Mouse (Mus musculus) frontal cortex, adult (tissue): ENCODE results near the gene Zc3h8.

Source experiments
- ATAC-seq: cut with Nextera tagmentation; 2 replicates; pipeline ENCODE4 v1.9.2; 2017; ENCODE audit warnings: mild to moderate bottlenecking, moderate library complexity, mixed read lengths; ENCODE audit not compliant: low TSS enrichment

Gene Zc3h8

DNA sequence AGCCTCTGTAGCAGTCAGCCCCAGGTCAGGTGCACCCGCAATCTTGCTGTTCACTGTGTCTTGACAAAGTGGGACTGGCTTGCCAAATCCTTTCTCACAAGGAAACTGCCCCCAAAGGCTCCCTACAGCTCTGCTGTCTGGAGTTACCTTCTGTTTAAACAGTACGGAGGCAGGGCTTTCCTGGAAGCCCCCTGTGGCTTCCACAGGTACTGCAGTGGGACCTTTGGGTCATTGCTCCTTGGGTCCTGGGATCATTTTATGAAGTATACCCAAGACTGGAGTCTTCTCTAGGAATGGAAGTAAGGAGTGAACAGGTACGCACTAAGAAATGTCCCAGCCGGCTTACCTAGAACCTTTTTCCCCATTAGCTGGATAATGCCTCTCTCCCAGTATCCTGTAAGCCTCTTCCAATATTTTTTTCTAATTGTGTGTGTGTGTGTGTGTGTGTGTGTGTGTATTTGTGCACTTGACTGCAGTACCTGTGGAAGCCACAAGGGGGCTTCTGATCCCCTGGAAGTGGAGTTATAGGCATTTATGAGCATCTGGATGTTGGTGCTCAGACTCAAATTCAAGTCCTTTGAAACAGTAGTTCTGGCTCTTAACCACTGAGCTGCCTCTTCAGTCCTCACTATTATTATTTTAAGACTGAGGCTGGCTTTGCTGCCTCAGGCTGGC lies 53.1 kb downstream of the Zc3h8 start:
- no peak for ATAC-seq

DNA sequence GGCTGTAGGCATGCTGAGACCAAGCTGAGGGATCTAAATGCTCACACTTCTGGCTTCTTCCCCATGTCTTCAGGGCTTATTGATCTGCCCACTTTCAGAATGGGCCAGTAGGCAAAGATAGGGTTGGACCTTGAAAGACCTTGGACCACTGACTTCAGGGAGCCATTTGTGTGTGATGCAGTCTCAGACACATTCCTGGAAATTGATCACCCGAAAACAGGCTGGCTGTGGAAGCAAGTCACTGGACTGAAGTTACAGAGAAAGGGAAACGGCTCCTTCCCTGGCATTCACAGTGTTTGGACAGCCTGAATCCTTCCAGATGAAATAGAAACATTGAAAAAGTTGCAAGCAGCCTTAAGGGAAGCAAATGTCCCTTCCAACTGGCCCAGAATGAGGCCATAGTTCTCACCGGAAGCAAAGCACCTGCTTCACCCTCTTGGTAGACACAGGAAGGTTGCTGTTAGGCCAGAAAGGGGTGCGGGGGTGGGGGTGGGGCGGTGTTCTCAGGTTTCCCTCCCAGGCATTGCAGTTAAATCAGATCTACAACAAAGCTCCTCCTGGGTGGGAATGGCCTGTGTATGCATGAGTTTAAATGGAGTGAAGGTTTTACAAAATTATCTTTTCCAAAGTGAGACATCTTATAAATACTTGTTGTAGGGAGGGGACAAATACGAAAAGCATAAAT lies 55.9 kb downstream of the Zc3h8 start:
- no peak for ATAC-seq

DNA sequence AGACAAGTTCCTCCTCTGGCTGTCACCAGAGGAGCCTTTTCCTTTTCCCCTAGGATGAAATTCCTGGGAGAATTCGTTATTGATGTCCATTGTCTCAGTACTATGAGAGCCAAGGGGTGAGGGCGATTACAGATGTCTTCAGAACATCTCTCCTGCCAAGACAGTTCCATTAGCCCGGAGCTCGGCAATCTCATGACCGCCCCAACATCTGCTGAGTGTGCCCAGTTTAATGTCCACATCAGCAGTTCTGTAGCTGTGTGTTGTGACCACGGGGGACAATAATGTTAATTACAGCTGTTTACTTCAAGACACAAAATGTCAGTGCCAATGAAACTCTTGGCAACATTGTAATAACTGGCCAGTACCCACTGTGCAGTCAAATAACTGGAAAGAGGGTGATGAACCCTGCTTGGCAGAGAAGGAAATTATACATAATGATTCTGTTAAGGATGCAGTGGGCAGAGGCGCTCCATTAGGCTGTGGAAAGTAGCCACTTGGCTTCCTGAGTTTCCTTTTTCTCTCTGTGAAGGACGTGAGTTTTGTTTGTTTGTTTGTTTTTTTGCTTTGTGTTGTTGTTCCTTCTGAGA lies 58.6 kb downstream of the Zc3h8 start:
- ATAC-seq: no peak

DNA sequence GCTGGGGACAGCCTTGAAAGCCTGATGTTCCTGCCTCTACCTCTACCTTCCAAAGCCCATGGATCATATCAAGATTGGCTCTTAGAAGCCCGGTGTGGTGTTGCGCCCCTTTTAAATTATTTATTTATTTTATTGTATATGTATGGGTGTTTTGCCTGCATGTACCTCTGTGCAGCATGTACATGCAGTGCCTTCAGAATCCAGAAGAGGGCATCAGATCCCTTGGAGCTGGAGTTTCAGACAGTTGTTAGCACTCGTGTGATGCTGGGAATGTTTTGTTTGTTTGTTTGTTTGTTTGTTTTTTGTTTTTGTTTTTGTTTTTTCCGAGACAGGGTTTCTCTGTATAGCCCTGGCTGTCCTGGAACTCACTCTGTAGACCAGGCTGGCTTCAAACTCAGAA lies 62.6 kb downstream of the Zc3h8 start:
- ATAC-seq: no peak
